Mouse (Mus musculus) heart, adult 8-10 months (tissue): ENCODE data around the gene Mfsd13b. TPM values are rescaled to one million over a fixed set of nuclear protein-coding genes. Genes with fewer than 3 reads are reported as not detected.
"Not testable (repeated sequence)": the region's sequence is repeated elsewhere in the genome, so short reads cannot be mapped to it uniquely, and the experiment has no call there.

Experiments used
- DNase-seq: peaks from one replicate; pipeline ENCODE4 v3.0.0; 2022; ENCODE audit warnings: low spot score
- total RNA-seq, 4 experiments: library from RNA; stranded (reverse); gene quantifications; 2 replicates each; pipeline ENCODE4 v1.2.4; 2022

The Mfsd13b gene
- not detected for total RNA-seq

DNA sequence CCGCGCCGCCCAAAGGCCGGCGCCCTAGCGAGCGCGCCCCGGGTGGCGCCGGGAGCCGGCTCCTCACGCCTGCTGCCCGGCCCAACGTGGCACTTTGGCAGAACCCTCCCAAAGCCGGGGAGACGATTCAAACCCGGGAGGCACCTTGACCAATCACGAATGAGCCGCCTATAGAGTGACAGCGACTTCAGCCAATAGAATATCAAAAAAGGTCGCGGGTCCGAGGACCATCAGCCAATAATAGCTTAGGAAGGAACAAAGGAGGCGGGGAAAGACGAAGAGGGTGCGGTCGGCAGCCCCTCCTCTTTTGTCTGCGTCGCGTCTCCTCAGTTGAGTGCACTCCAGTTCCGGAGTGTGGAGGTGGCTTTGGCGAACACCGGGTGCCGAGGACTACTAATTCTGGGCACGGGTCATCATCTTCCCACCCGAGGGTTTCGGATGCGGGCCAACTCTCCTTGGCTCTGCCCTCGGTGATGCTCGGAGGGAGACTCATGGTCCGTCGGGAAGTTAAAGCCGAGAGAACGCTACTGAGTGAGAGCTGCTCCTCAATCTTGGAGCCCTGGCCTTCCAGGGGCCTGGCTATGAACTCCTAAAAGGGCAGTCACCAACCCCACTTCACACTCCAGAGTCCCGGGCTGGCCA, at the start of gene Mfsd13b, which contains the start of gene Cdr2:
Gene Mfsd13b (plus strand): TSS at position 310 of the 642 bp plus-strand sequence.
Gene Cdr2 (minus strand): TSS at position 113 of the 642 bp plus-strand sequence.
- DNase-seq, result peak; percentile 100

- DNase-seq, result no peak
Observed at GRCm38 (mm10) chr7:120933110-120933509, 49.2 kb upstream of the Mfsd13b start.

- DNase-seq, result no peak
Observed at GRCm38 (mm10) chr7:120933680-120934195, 48.6 kb upstream of the Mfsd13b start.

- DNase-seq, result peak; percentile 65
Observed at GRCm38 (mm10) chr7:120934716-120935115, 47.6 kb upstream of the Mfsd13b start.

DNA sequence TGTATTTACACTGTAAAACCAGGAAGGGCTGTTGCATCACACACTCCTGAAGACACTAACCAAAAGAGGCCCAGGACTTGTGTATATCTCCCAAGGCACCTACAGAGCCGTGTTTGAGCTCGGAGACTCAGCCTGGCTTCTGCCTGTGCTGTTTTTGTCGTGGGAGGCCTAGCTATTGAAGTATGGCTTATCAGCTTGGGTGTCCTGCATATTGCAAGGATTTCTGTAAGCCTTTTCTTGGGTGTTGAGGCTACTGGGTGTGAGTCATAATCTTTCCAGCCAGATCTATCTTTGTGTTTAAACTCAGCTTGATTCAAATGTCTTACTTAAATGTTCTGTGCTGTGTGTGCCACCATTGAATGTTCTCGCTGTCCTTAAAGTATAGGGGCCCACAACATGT, 45.8 kb upstream of the Mfsd13b start:
- no peak for DNase-seq

DNA sequence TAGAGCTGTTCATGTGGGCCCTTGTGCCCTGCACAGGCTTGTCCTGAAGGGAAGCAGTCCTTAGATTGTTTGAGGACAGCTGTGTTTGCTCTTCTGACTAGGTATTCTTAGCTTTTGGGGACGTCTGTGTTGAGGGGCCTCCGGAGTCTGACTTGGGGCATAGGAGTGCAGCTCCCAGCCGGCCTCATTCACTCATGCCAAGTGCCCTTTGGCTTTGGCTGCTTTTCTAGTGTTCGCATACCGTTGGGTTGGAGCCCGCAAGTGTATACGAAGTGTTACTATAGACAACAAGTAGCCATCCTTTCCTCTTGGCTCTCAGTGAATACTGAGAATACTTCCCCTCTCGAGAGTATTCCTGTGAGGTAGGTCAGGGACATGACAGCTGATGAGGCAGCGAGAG, 44.1 kb upstream of the Mfsd13b start:
- DNase-seq, result no peak

- DNase-seq, result no peak
Observed at GRCm38 (mm10) chr7:120940343-120940742, 42.0 kb upstream of the Mfsd13b start.

DNA sequence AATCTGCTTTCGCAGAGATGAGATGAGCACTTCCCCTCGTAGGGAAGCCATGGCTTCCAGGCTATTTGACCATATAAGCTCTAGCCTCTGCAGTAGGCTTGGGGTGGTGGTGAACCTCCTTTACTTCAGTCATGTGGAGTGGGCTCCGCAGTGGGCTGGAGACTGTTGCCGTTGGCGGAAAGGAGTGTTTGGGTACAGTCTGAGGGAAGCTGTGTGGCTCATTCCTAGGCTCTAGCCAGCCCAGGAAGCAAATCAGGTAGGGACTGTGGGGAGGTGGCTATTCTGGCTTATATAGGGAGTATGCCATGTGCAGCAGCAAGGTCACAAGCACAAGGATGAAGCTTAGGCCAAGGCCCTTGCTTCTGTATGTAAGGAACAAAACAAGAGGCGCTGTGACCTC, 41.1 kb upstream of the Mfsd13b start:
- DNase-seq, result no peak

DNA sequence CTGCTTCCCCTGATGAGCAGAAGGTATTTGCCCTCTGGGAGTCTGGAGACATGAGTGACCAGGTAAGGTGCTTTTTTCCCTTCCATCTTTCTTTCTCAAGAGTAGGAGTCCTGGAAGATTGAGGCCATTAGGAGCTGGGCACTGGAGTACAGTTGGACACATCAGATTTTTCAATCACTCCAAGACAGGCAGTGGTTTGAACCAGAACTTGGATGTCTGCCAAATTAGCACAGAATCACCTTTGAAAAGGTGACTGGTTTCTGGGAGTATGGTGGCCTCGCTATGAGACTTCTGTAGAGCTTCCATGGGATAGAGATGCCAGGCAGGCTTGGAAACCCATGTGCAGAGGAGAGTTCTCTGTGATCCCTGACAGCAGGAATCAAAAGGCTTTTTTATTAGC, 39.8 kb upstream of the Mfsd13b start:
- no peak for DNase-seq

DNA sequence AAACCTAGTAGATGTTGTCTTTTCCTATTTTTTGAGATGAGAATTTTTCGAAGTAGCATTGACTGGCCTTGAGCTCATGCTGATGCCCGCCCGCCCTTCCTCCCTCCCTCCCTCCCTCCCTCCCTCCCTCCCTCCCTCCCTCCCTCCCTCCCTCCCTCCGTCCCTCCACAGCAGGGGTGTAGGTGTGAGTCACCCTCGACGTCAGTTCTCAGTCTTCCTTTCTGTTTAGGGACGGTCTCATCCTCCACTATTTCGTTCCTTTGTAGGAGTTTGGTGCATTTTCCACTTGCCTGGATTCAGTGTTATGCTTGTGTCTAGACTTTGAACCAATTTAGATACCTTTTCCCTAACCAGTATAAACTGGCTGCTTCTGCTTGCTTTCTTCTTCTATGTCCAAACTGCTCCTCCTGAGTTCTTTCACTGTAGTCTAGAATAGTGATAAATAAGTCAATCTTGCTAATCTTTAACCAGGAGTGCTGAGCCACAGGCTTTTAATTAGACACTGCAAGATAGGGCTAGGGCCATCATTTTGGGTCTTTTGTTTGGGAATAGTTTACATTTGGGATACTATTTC, 38.3 kb upstream of the Mfsd13b start:
- DNase-seq, result no peak

DNA sequence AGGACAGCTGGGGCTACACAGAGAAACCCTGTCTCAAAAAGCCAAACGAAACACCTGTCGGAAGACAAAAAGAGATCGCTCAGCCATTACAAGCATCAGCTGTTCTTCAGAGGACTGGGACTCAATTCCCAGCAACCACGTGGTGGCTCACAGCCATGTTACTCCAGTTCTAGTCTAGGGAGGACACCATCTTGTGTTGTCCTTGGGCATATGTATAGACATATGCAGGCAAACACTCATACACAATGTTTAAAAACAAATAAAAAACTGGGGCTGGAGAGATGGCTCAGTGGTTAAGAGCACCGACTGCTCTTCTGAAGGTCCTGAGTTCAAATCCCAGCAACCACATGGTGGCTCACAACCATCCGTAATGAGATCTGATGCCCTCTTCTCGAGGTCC, 28.7 kb upstream of the Mfsd13b start:
- not testable (repeated sequence) for DNase-seq

DNA sequence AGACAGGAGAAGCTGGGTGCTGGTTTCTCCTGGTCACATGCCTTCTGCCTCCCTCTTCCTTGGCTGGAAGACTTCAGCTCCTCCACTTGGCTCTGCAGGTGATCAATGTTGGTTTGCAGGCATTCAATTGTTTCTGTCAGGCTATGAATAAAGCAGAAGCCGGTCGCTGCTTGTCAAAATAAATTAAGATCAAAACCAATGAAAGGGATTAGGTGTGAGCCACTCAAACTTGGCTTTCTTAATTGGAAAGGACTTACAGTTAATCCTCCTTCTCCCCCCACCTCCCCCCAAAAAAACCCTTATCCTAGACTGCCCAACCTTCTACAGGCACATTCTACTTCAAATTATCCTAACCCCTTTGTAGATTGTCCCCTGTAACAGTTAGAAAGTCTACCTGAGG, 22.2 kb upstream of the Mfsd13b start:
- DNase-seq, result no peak

DNA sequence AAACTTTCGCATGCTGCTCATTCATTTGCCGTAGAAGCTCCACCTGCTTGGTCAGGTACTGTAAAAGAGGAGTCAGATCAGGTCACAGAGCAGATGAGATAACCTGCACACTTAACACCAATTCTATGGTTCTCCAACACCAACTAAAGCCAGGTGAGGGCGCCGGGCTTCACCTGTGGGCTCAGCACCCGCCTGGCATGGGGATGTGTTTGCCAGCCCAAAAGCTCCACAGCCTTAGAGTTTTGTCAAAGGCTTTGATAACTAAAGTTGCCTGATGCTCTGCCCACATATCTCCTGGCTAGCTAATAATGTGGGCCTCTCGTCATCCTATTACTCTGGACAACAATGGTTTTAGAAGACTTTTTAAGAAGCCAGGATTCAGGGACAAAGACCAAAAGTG, 21.7 kb upstream of the Mfsd13b start:
- DNase-seq, result no peak

DNA sequence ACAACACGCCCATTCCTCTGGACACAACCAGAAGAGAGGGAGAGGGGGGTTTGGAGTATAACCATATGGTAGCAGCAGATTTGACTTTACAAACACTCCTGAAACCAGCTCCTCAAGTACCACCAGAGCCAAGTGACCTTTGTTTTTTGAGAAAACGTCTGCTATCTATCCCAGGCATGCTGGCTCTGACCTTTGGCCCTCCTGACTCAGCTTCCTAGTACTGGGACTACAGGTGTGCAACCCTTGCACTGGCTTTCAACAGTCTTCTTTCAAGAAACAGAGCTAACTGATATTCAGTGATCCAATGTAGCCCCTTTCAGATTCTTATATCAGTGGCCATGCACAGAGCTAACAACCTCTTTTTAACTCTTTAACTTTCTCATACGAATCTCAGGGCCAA, 20.4 kb upstream of the Mfsd13b start:
- no peak for DNase-seq

GRCm38 (mm10) chr7:120963126-120963525, 19.2 kb upstream of the Mfsd13b start:
- no peak for DNase-seq

DNA sequence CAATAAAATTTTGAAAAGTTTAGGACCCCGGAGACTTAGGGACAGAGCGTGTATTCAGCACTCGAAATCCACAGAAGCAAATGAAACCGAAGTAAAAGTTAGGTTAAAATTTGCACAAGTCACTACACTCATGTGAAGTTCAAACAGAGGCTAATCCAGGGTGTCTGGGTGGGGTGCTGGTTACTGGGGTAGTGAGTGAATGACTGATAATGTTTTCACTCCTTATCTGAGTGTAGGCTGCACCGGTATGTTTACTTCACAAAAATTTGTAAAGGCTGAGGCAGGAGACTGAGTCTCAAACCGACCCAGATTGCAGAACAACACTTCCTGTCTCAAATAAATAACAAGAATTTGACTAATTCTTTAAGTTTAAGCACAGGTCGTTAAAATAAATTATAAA, 13.1 kb upstream of the Mfsd13b start:
- DNase-seq, result no peak

GRCm38 (mm10) chr7:120970112-120970511, 12.2 kb upstream of the Mfsd13b start:
- DNase-seq, result no peak

DNA sequence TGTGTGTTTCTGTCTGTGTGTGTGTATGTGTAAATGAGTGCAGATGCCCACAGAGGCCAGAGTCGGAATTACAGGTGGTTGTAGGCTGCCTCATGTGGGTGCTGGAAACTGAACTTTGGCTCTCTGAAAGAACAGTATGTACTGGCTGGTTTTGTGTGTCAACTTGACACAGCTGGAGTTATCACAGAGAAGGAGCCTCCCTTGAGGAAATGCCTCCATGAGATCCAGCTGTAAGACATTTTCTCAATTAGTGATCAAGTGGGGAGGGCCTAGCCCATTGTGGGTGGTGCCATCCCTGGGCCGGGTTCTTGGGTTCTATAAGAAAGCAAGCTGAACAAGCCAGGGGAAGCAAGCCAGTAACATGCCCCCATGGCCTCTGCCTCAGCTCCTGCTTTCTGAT, 9.8 kb upstream of the Mfsd13b start:
- DNase-seq, result not testable (repeated sequence)

GRCm38 (mm10) chr7:120974001-120974400, 8.3 kb upstream of the Mfsd13b start:
- DNase-seq, result no peak

DNA sequence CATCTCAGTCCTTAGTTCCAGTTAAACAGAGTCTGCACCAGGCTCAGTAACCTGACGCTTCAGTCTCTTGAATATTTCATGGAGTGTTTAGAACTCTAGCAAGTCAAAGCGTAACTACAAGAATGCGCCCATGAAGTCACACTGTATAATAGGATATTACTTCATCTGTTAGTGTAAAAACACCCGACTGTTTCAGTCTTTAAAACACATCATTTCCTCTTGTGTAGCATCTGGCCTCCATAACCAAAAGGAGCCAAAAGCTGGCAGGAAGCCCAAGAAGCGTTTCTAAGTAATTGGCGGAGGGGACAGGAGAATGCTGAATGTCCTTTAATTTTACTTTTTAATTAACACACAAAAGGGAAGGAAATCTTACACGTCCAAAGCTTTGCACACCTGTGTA, 5.2 kb upstream of the Mfsd13b start:
- DNase-seq, result peak; percentile 74

DNA sequence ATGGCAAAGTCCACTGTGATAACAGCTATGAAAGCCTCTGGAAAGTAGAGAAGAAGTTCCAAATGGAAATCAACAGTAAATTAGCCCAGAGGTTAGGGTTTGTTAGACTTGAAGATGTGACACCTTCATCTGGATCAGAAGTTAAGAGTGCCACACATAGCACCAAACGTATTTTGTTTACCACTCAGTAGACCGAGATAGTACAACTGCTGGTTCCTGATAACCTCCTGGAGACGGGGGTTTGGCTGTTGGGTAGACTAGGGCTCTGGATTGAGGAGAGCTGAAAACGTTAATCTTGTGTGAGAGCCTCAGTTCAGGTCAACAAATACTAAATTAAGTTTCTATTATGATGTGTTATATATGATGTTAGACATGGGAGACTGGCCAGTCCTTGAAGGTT, 2.3 kb upstream of the Mfsd13b start:
- no peak for DNase-seq

GRCm38 (mm10) chr7:120980931-120981924, 1.1 kb upstream of the Mfsd13b start:
- DNase-seq, result peak; percentile 33
